Mouse (Mus musculus) liver, adult (tissue): ENCODE data around the gene Vat1.

Experiments used
- GATA4 ChIP-seq: IDR thresholded peaks from 2 replicates; pipeline ENCODE4 v1.6.1; 2014; ENCODE audit warnings: mild to moderate bottlenecking, low read length; ENCODE audit not compliant: insufficient replicate concordance

The Vat1 gene

GRCm38 (mm10) chr11:101469155-101469554 is 3.1 kb upstream of the Vat1 start:
- TF ChIP-seq GATA4 = no peak

DNA sequence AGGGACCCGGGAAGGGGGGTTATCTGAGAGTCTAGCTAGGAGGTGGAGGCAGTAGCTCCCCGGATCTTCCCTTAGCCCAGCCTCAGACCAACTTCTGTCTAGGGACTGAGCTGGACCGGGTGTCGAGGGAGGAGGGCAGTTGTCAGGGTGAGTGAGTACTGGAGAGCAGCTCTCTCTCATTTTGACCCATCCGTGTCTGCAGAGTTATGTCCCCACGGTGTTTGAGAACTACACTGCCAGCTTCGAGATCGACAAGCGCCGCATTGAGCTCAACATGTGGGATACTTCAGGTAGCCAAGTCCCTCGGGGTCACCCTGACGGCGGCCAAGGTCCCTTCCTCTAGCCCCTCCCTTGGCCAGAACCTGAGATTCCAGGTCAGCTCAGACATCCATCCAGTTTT is 2.7 kb upstream of the Vat1 start:
- TF ChIP-seq GATA4 = no peak

- TF ChIP-seq GATA4 = no peak
Observed at GRCm38 (mm10) chr11:101468263-101468688, 2.2 kb upstream of the Vat1 start.

DNA sequence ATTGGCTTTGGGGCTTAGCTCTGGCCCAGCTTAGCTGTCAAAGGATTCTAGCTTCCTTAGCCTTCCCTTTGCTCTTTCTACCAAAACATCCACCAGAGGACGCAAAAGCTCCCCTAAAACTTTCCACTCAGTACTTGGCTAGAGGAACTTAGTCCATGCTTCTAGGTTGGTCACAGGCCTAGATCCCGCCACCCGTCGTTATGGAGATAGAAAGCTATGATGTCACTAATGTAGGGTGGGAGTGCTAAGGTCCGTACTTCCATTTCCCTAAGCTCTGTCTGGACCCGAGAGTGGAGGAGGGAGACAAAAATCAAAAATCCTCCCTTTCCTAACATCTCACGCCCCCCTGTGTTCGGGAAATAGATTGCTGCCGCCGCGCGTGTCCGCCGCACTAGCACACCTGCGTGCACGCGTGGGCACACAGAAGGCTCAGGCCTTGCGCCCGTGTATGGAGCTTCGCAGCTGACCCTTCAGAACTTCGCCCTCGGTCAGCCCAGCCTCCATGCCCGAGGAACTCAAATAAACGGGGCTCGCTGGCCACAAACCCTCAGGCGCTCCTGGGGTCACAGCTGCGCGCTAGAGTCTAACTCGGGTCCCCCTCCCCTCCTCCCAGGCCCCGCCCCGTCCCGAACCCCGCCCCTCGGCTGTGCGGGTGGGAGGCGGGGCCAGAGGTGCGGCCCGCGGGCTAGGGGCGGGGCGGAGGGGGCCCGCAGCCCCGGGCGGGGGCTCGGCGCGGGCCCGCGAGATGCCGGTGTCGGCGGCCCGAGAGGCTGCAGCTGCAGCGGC is 1.6 kb upstream of the Vat1 start:
- TF ChIP-seq GATA4 = no peak

DNA sequence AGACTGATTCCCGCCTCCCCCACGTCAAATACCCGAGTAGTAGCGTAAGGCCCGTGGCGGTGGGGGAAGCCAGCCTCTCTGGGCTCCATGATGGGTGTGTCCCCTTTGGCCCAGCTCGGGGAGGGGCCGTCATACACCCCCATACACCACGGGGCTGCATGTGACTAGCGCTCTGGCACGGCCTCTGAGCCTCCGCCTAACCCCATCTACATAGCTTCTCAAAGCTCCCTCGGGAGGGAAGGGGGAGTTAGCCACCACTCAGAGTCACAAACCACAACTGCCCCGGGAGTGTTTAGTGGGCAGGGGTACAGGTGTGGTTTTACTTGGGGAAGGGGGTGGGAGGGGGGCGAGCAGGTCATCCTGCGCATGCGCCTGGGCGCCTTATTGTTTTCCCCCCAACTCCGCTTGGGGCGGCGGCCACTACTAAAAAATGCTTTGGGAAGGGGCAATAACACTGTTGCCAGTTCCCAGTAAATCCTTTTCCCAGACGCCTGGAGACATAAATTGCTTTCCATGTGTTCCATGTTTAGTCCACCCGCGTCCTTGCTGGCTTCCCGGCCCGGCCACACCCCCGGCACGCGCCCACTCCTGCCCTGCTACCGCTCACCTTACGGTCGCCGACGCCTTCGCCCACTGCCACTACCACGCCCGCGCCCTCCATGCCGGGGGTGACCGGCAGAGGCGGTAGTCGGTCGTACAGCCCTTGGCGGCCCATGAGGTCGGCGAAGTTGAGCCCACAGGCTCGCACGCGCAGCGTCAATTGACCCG is 745 bp downstream of the Vat1 start:
- no peak for TF ChIP-seq GATA4

DNA sequence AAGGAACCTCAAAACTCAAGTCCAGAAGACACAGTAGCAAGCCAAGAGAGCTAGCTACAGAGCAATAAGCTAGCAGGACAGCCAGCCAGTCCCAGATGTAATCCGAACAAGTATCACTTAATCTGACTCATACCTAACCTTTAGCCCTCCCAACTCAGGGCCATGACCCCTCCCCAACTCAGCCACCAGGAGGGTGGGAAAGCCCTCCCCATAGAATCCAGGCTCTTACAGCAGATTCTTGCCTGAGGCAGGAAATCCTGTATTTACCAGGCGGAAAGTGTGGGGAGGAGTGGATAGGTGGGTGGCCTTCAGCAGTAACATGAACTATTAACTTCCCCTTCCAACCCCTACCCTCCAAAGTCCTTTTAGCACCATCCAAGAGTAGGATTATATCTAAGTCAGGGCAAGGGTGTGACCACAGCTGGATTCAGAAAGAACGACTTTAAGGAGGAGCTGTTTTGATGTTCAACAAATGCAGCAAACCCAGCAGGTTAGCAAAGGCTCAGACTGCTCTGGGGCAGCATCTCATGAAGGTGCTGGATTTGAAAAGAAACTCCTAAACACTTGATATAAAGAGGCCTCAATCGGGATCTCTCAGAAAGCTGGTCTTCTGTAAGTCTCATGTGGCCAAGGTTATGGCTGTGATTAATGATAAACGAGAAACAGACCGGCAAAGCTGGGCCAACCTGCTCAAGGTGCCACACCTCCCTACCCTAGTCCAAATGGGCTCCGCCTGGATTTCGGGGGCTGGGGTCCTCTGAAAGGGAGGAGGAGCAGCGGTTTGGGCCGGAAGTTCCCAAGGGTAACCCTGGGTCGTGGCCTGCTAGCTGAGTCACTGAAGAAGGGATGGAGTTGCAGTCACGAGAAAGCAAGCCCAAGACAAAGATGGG is 1.6 kb downstream of the Vat1 start, which contains the start of gene Rnd2:
Gene Rnd2, plus strand, starts transcription at position 789 of the 890 bp plus-strand sequence.
- TF ChIP-seq GATA4 = no peak

GRCm38 (mm10) chr11:101462583-101463440 is 3.2 kb downstream of the Vat1 start:
- TF ChIP-seq GATA4 = no peak

- TF ChIP-seq GATA4 = no peak
Observed at GRCm38 (mm10) chr11:101462141-101462540, 3.9 kb downstream of the Vat1 start.

DNA sequence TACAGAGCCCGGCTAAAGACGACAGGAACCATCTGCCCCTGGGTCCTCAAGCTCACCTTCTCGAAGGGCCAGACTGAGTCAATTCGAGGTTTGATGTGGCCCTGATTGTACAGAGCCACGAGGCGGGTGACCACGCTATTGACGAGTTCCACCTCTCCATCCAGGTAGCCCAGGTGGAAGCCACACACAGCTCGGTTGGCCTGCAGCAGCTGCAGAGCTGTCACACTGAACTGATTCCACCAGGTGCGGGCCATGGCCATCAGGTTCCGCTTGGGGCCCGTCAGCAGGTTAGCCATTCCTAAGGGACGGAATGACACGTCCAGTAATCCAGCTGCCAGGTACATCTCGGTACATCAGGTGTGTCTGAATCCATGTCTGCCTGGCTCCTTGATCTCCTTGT is 5.7 kb downstream of the Vat1 start:
- TF ChIP-seq GATA4 = no peak

DNA sequence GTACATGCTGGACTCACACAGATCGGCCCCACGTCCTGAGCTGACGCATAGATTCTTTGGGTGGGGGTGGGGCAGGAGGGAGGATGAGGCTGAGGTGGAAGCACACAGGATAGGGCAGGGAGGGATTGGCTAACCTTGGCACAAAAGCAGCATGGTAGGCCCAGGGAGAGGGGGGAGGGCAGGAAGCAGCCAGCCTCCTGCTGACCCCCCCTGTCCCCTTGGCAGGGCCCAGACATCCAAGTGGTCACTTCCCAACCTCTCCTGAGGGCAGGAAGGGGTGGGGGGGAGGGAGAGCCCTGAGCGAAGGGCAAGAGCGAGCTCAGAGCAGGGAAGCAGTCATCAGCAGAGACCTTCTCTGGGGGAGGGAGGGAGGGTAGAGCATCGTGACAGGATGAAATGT is 6.3 kb downstream of the Vat1 start:
- no peak for TF ChIP-seq GATA4

GRCm38 (mm10) chr11:101458217-101458616 is 7.8 kb downstream of the Vat1 start:
- TF ChIP-seq GATA4 = no peak

- TF ChIP-seq GATA4 = no peak
Observed at GRCm38 (mm10) chr11:101457631-101458030, 8.4 kb downstream of the Vat1 start.

DNA sequence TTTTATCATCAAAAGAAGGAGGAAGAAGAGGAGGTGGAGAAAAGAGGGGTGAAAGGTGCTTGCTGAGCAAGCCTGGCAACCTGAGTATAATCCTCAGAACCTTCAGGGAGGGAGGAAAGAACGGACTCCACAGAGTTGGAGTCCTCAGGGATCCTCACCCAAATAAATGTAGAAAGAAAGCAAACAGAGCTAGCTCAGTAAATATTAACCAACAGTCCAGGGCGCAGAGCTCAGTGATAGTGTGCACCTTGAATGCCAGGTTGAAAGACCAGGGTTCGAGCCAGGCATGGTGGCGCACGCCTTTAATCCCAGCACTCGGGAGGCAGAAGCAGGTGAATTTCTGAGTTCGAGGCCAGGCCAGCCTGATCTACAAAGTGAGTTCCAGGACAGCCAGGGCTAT is 10.4 kb downstream of the Vat1 start:
- TF ChIP-seq GATA4 = no peak

- TF ChIP-seq GATA4 = no peak
Observed at GRCm38 (mm10) chr11:101454702-101455101, 11.3 kb downstream of the Vat1 start.
